Mouse (Mus musculus): ENCODE results near the gene St14. TPM values are rescaled to one million over a fixed set of nuclear protein-coding genes. Genes with fewer than 3 reads are reported as not detected.
A peak's percentile ranks its signal among the peaks of the same experiment; 100 is the strongest.

St14 gene
- polyA plus RNA-seq, 1 experiment from 2014 or later = 0.20 TPM

- ATAC-seq (ENCODE audit: low read depth) = no peak
- H3K4me1 ChIP-seq (ENCODE audit: control insufficient read depth, insufficient read depth, low read length) = no peaks in the 10 kb centered on the region
- no peak overlapping the region for H3K27ac ChIP-seq (ENCODE audit: low read depth, low read length)
- no peak overlapping the region for H3K4me3 ChIP-seq (ENCODE audit: low read depth, low read length)
- no peaks in the 10 kb centered on the region for H3K36me3 ChIP-seq (ENCODE audit: control insufficient read depth, insufficient read depth, low read length)
- H3K9me3 ChIP-seq (ENCODE audit: control insufficient read depth, low read length) = no peaks in the 10 kb centered on the region
- H3K4me2 ChIP-seq (ENCODE audit: low read depth, low read length) = no peak overlapping the region
- H3K9ac ChIP-seq (replicated peaks; ENCODE audit: low read depth, low read length) = no peak overlapping the region
- 83% methylated on average over 5 of the region's 5 CpGs for WGBS
- H3K27me3 ChIP-seq (ENCODE audit: control insufficient read depth, insufficient read depth, low read length) = no peaks in the 10 kb centered on the region
Observed at GRCm38 (mm10) chr9:31085556-31085955, 46.1 kb downstream of the St14 start.

GRCm38 (mm10) chr9:31082771-31083170 is 48.9 kb downstream of the St14 start:
- Histone ChIP-seq H3K36me3 (ENCODE audit: control insufficient read depth, insufficient read depth, low read length) (no peaks in the 10 kb centered on the region), H3K4me1 (ENCODE audit: control insufficient read depth, insufficient read depth, low read length) (no peaks in the 10 kb centered on the region), H3K27me3 (ENCODE audit: control insufficient read depth, insufficient read depth, low read length) (no peaks in the 10 kb centered on the region), H3K9ac (replicated peaks; ENCODE audit: low read depth, low read length) (no peak overlapping the region), H3K4me2 (ENCODE audit: low read depth, low read length) (no peak overlapping the region), H3K27ac (ENCODE audit: low read depth, low read length) (no peak overlapping the region), H3K9me3 (ENCODE audit: control insufficient read depth, low read length) (no peaks in the 10 kb centered on the region), H3K4me3 (ENCODE audit: low read depth, low read length) (no peak overlapping the region)
- no peak for ATAC-seq (ENCODE audit: low read depth)
- 74% methylated on average over 6 of the region's 6 CpGs for WGBS

- Histone ChIP-seq H3K9me3 (ENCODE audit: control insufficient read depth, low read length) (no peaks in the 10 kb centered on the region), H3K36me3 (ENCODE audit: control insufficient read depth, insufficient read depth, low read length) (no peaks in the 10 kb centered on the region), H3K4me2 (ENCODE audit: low read depth, low read length) (peak overlapping the region; percentile 49), H3K9ac (replicated peaks; ENCODE audit: low read depth, low read length) (no peak overlapping the region; the same call in 1 of the 2 replicates), H3K27me3 (ENCODE audit: control insufficient read depth, insufficient read depth, low read length) (no peaks in the 10 kb centered on the region), H3K4me3 (ENCODE audit: low read depth, low read length) (no peak overlapping the region; the same call in 1 of the 2 replicates), H3K27ac (ENCODE audit: low read depth, low read length) (no peak overlapping the region), H3K4me1 (ENCODE audit: control insufficient read depth, insufficient read depth, low read length) (no peaks in the 10 kb centered on the region)
- WGBS = 5% methylated on average over 15 of the region's 15 CpGs
- ATAC-seq (ENCODE audit: low read depth) = peak; percentile 62; the same call in 1 of the 2 replicates
Observed at GRCm38 (mm10) chr9:31082054-31082666, 49.5 kb downstream of the St14 start.

GRCm38 (mm10) chr9:31080726-31081125 is 50.9 kb downstream of the St14 start:
- H3K4me1 ChIP-seq (ENCODE audit: control insufficient read depth, insufficient read depth, low read length) = no peaks in the 10 kb centered on the region
- H3K27me3 ChIP-seq (ENCODE audit: control insufficient read depth, insufficient read depth, low read length) = no peaks in the 10 kb centered on the region
- 76% methylated on average over 6 of the region's 6 CpGs for WGBS
- no peak overlapping the region for H3K27ac ChIP-seq (ENCODE audit: low read depth, low read length)
- H3K36me3 ChIP-seq (ENCODE audit: control insufficient read depth, insufficient read depth, low read length) = no peaks in the 10 kb centered on the region
- H3K9me3 ChIP-seq (ENCODE audit: control insufficient read depth, low read length) = no peaks in the 10 kb centered on the region
- ATAC-seq (ENCODE audit: low read depth) = no peak
- no peak overlapping the region for H3K4me3 ChIP-seq (ENCODE audit: low read depth, low read length)
- no peak overlapping the region for H3K9ac ChIP-seq (replicated peaks; ENCODE audit: low read depth, low read length)
- H3K4me2 ChIP-seq (ENCODE audit: low read depth, low read length) = no peak overlapping the region

GRCm38 (mm10) chr9:31074836-31075235 is 56.8 kb downstream of the St14 start:
- Histone ChIP-seq H3K27me3 (ENCODE audit: control insufficient read depth, insufficient read depth, low read length) (no peaks in the 10 kb centered on the region), H3K36me3 (ENCODE audit: control insufficient read depth, insufficient read depth, low read length) (no peaks in the 10 kb centered on the region), H3K4me1 (ENCODE audit: control insufficient read depth, insufficient read depth, low read length) (no peaks in the 10 kb centered on the region), H3K9me3 (ENCODE audit: control insufficient read depth, low read length) (no peaks in the 10 kb centered on the region), H3K4me3 (ENCODE audit: low read depth, low read length) (no peak overlapping the region), H3K9ac (replicated peaks; ENCODE audit: low read depth, low read length) (no peak overlapping the region), H3K4me2 (ENCODE audit: low read depth, low read length) (no peak overlapping the region), H3K27ac (ENCODE audit: low read depth, low read length) (no peak overlapping the region)
- 75% methylated on average over 10 of the region's 10 CpGs for WGBS
- no peak for ATAC-seq (ENCODE audit: low read depth)

- 82% methylated on average over 7 of the region's 7 CpGs for WGBS
- H3K36me3 ChIP-seq (ENCODE audit: control insufficient read depth, insufficient read depth, low read length) = peaks cover under 1% of the 10 kb centered on the region; the same call in 1 of the 2 replicates
- H3K9ac ChIP-seq (replicated peaks; ENCODE audit: low read depth, low read length) = no peak overlapping the region
Observed at GRCm38 (mm10) chr9:31073797-31074196, 57.9 kb downstream of the St14 start.

GRCm38 (mm10) chr9:31072256-31072655 is 59.4 kb downstream of the St14 start:
- 89% methylated on average over 5 of the region's 5 CpGs for WGBS

More at GRCm38 (mm10) chr9:31073797-31074196, 57.9 kb downstream of the St14 start:
- Histone ChIP-seq H3K9me3 (ENCODE audit: control insufficient read depth, low read length) (no peaks in the 10 kb centered on the region), H3K4me2 (ENCODE audit: low read depth, low read length) (no peak overlapping the region), H3K4me3 (ENCODE audit: low read depth, low read length) (no peak overlapping the region), H3K27me3 (ENCODE audit: control insufficient read depth, insufficient read depth, low read length) (no peaks in the 10 kb centered on the region), H3K27ac (ENCODE audit: low read depth, low read length) (no peak overlapping the region), H3K4me1 (ENCODE audit: control insufficient read depth, insufficient read depth, low read length) (no peaks in the 10 kb centered on the region)
- no peak for ATAC-seq (ENCODE audit: low read depth)

GRCm38 (mm10) chr9:31070706-31071105 is 60.9 kb downstream of the St14 start:
- Histone ChIP-seq H3K27me3 (ENCODE audit: control insufficient read depth, insufficient read depth, low read length) (no peaks in the 10 kb centered on the region), H3K4me1 (ENCODE audit: control insufficient read depth, insufficient read depth, low read length) (no peaks in the 10 kb centered on the region), H3K27ac (ENCODE audit: low read depth, low read length) (no peak overlapping the region), H3K9ac (replicated peaks; ENCODE audit: low read depth, low read length) (no peak overlapping the region), H3K9me3 (ENCODE audit: control insufficient read depth, low read length) (no peaks in the 10 kb centered on the region), H3K36me3 (ENCODE audit: control insufficient read depth, insufficient read depth, low read length) (peaks cover 7% of the 10 kb centered on the region), H3K4me2 (ENCODE audit: low read depth, low read length) (no peak overlapping the region), H3K4me3 (ENCODE audit: low read depth, low read length) (no peak overlapping the region)
- no peak for ATAC-seq (ENCODE audit: low read depth)
- WGBS = 94% methylated on average over 8 of the region's 8 CpGs

More at GRCm38 (mm10) chr9:31072256-31072655, 59.4 kb downstream of the St14 start:
- H3K9ac ChIP-seq (replicated peaks; ENCODE audit: low read depth, low read length) = no peak overlapping the region
- no peak overlapping the region for H3K27ac ChIP-seq (ENCODE audit: low read depth, low read length)
- H3K36me3 ChIP-seq (ENCODE audit: control insufficient read depth, insufficient read depth, low read length) = peaks cover 3% of the 10 kb centered on the region; the same call in 1 of the 2 replicates
- no peak overlapping the region for H3K4me3 ChIP-seq (ENCODE audit: low read depth, low read length)
- H3K4me2 ChIP-seq (ENCODE audit: low read depth, low read length) = no peak overlapping the region
- H3K9me3 ChIP-seq (ENCODE audit: control insufficient read depth, low read length) = no peaks in the 10 kb centered on the region
- ATAC-seq (ENCODE audit: low read depth) = no peak
- no peaks in the 10 kb centered on the region for H3K4me1 ChIP-seq (ENCODE audit: control insufficient read depth, insufficient read depth, low read length)
- no peaks in the 10 kb centered on the region for H3K27me3 ChIP-seq (ENCODE audit: control insufficient read depth, insufficient read depth, low read length)

GRCm38 (mm10) chr9:31058723-31059122 is 72.9 kb downstream of the St14 start:
- H3K36me3 ChIP-seq (ENCODE audit: control insufficient read depth, insufficient read depth, low read length) = peaks cover 9% of the 10 kb centered on the region; the same call in 1 of the 2 replicates
- no peak overlapping the region for H3K4me3 ChIP-seq (ENCODE audit: low read depth, low read length)
- H3K4me1 ChIP-seq (ENCODE audit: control insufficient read depth, insufficient read depth, low read length) = no peaks in the 10 kb centered on the region
- H3K9me3 ChIP-seq (ENCODE audit: control insufficient read depth, low read length) = no peaks in the 10 kb centered on the region
- H3K4me2 ChIP-seq (ENCODE audit: low read depth, low read length) = no peak overlapping the region
- ATAC-seq (ENCODE audit: low read depth) = no peak
- H3K9ac ChIP-seq (replicated peaks; ENCODE audit: low read depth, low read length) = no peak overlapping the region
- H3K27me3 ChIP-seq (ENCODE audit: control insufficient read depth, insufficient read depth, low read length) = no peaks in the 10 kb centered on the region
- whole genome bisulfite sequencing = 82% methylated on average over 2 of the region's 2 CpGs
- no peak overlapping the region for H3K27ac ChIP-seq (ENCODE audit: low read depth, low read length)
